Mouse (Mus musculus) erythroblast, embryonic 14.5 days (primary cell): ENCODE measurements around the gene Parva.

Experiments
- GATA1 ChIP-seq: IDR thresholded peaks from 2 replicates; pipeline ENCODE4 v1.6.1; 2012; ENCODE audit warnings: low read length, inconsistent platforms, mixed read lengths
- TAL1 ChIP-seq: IDR thresholded peaks from 3 replicates; pipeline ENCODE4 v1.6.1; 2012; ENCODE audit warnings: low read length, inconsistent platforms, mixed read lengths

DNA sequence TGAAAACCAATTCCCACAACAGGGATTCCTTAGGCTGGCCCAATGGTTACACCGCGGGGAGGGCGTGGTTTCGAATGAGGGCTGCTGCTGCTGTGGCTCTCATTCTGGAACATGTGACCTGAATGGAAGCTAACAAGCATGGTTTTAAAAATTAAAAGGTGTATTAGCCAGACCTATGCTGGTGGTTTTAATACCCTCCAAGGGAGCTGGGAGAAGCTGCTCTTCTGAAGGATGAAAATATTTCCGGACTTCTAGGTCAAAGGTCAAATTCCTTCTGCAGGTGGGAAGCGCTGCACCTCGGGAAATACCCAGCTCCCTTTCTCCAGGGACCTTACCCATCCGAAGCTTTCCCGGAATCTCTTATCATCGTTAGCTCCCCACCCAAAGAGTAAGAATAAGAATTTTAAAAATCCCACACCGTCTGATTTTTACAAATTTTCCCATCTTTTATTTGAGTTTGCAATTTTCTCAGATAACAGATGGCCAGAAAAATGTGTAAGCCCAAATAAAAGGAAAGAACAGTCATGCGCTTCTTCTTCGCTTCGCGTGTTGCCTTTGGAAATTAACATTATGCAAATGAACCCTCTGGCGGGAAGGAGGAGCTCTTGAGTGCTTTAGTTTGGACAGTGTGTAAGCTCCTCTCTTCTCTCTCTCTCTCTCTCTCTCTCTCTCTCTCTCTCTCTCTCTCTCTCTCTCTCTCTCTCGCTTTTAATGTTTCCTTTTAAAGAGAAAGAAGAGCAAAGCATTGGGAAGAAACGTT, 74.9 kb downstream of the Parva start:
- TF ChIP-seq GATA1, result no peak
- TF ChIP-seq TAL1, result no peak
